Mouse (Mus musculus): ENCODE data around the gene Sidt1. TPM values are rescaled to one million over a fixed set of nuclear protein-coding genes. Genes with fewer than 3 reads are reported as not detected.

Gene Sidt1
- polyA plus RNA-seq, 1 experiment: not detected

DNA sequence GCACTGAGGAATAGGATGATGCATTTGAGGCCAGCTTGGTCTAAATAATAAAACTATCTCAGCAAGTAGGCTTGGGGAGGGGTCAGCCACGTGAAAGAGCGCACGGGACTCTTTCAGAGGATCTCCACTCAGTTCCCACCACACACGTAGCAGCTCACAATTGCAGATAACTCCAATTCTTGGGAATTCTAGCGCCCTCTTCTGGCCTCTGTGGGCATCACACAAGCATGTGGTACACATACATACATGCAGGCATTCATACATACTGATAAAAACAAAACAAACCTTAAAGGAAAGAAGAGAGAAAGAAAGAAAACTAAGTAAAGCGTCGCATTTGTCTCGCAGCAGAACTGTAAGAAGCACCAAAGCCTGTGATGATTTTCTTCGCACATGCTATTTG, 2.3 kb downstream of the Sidt1 start:
- TF ChIP-seq GATA1 (IDR thresholded peaks at IDR 0.05; ENCODE audit: low read length): no peak

GRCm38 (mm10) chr16:44328644-44329043, 4.4 kb downstream of the Sidt1 start:
- TF ChIP-seq GATA1 (IDR thresholded peaks at IDR 0.05; ENCODE audit: low read length): no peak

DNA sequence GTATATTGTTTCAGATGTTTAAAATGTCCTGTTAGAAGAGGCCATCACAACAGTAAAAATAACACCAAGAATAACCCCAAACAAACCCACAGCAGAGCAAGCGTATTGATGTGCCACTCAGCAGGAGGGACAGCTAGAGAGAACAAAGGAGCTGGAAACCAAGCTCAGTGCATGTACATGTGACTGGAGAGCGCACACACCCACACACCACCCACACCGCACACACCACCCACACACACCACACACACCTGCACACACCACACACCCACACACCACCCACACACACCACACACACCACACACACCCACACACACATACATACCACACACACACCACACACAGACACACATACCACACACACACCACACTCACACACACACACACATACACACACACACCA, 12.8 kb downstream of the Sidt1 start:
- no peak for TF ChIP-seq GATA1 (IDR thresholded peaks at IDR 0.05; ENCODE audit: low read length)

GRCm38 (mm10) chr16:44316350-44316749, 16.6 kb downstream of the Sidt1 start:
- no peak for TF ChIP-seq GATA1 (IDR thresholded peaks at IDR 0.05; ENCODE audit: low read length)

GRCm38 (mm10) chr16:44313422-44313821, 19.6 kb downstream of the Sidt1 start:
- TF ChIP-seq GATA1 (IDR thresholded peaks at IDR 0.05; ENCODE audit: low read length): peak; percentile 74

GRCm38 (mm10) chr16:44305606-44306005, 27.4 kb downstream of the Sidt1 start:
- no peak for TF ChIP-seq GATA1 (IDR thresholded peaks at IDR 0.05; ENCODE audit: low read length)

DNA sequence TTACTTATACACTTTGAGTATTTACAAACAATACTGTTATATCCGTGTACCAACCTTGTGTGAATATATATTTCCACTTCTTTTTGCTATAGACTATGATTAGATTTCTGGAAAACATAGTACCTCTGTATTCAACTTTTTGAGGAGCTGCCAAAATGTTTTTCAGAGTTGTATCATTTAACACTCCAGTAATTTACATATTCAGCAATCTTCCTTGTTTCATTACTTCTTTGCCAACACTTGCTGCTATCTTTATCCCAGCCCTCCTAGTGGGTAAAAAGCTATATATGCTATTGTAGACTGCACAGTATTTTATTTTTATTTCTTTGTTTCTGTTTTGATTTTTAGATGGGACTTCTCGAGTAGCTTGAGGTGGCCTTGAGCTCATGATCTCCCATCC, 29.2 kb downstream of the Sidt1 start:
- no peak for TF ChIP-seq GATA1 (IDR thresholded peaks at IDR 0.05; ENCODE audit: low read length)

DNA sequence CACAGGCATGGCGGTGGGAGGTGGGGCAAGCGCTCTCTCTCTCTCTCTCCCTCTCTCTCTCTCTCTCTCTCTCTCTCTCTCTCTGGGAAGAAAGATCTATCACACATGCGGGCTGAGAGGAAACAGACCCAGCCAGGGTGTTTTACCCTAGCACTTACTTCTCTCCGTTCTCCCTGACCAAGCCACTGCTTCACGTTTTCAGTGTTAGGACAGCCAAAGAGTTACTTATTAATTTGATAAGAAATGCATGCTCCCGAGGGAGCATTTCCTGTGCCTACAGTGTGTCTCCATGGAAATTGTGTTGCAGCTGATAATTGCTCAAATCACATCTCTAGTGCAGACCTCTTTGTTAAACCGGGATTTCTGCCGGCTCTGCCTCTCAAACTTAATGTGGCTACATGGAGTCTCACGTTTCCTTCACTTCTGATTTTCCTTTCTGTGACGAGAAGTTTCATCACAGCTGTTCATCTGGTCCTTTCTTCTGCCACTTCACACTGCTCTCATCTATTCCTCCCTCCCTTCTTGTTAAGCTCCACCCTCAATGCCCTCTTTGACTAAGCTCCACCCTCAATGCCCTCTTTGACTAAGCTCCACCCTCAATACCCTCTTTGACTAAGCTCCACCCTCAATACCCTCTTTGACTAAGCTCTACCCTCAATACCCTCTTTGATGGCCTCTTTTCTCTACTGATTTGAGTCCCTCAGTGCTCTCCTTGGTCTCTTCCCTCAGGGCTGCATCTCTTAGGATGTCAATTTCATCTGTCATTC, 30.7 kb downstream of the Sidt1 start:
- TF ChIP-seq GATA1 (IDR thresholded peaks at IDR 0.05; ENCODE audit: low read length): no peak

GRCm38 (mm10) chr16:44299438-44300093, 33.4 kb downstream of the Sidt1 start:
- TF ChIP-seq GATA1 (IDR thresholded peaks at IDR 0.05; ENCODE audit: low read length): no peak

GRCm38 (mm10) chr16:44293960-44294359, 39.0 kb downstream of the Sidt1 start:
- TF ChIP-seq GATA1 (IDR thresholded peaks at IDR 0.05; ENCODE audit: low read length): no peak

DNA sequence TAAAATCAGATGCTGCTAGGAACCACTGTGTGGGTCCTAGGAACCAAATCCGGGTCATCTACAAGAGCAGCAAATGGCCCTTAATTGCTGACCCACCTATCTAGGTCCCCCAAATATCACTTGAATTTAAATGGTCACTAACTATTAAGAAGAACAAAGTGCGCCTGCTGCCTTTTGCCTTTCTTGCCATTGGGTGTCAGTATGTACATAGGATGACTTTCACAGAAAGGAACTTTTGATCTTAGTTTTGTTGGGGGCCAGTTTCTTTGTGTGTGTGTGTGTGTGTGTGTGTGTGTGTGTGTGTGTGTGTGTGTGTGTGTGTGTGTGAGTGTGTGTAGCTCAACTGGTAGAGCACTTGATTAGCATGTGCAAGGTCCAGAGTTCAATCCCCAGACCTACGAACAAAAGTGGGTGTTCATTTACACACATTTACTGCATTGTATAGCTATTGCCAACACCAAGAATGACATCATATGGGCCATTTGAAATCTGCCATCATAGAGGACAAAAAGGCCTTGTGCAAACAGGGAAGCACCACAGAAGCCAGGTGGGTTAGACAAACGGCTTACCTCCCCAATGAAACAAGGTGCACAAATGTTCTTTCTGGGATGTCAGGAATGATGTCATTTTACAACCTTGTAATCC, 43.9 kb downstream of the Sidt1 start:
- TF ChIP-seq GATA1 (IDR thresholded peaks at IDR 0.05; ENCODE audit: low read length): no peak

- no peak for TF ChIP-seq GATA1 (IDR thresholded peaks at IDR 0.05; ENCODE audit: low read length)
Observed at GRCm38 (mm10) chr16:44287356-44287950, 45.5 kb downstream of the Sidt1 start.

DNA sequence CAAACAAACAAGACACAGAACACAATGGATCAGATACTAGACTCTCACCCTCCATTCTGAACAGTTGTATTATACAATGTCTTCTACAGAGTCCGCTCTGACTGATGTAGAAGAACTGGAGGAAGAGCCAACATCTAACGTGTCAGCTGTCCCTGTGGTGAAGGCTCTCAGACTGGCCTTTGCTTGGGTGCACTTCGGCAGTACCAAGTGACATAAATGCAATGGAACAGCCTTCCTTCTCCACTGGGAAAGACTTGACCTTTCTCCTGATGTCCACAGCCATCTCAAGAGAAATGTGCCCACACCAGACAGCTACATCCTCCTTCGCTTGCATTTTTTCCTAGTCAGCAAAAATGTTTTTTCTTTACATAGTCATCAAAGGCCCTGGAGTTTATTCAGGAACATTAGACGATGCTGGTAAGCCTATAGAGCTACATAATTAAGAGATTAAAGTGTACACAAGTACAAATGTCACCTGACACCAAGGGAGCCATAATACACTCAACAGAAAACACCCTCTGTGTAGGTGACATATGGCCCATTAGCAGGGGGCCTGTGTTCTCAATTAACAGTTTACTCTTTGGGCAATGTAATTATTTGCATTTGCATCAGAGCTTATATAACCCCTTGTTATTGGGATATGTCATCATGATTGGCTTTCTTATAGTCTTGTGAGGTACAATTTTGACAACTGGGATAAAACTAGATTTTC, 50.2 kb downstream of the Sidt1 start:
- TF ChIP-seq GATA1 (IDR thresholded peaks at IDR 0.05; ENCODE audit: low read length): no peak

DNA sequence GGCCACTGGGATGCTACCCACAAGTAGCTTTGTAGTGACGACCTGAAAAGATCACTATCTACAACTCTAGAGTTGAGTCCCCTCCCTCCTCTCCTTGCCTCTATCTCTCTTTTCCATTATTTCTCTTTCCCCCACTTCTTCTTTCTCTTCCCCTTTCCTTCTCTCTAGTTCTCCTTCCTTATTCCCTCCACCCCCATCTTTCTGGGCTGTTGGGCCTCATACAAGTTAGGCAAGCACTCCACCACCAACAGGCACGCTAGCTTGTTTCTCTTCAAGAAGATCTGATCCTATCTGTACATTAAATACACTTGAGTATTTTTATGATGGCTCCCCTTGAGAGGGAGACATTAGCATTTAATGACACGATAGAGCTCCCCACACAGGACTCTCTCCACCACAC, 51.0 kb downstream of the Sidt1 start:
- no peak for TF ChIP-seq GATA1 (IDR thresholded peaks at IDR 0.05; ENCODE audit: low read length)

DNA sequence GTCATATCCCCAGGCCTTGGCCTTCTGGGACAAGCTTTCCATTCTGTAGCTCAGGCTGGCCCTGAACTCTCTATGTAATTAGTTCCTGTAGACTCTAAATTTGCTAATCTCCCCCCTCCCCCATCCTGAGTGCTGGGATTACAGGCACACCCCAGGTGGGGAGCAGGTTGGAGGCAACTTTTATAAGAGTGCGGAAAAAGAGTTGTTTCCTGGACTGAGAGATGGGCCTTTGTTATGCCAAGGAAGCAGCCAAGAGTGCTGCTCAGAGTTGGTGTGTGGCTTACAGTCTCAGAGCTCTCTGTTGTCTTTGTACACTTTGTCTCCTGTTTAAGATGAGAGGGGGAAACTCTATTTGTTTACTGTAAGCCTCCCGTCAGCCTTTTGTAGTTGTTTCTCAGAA, 52.2 kb downstream of the Sidt1 start:
- no peak for TF ChIP-seq GATA1 (IDR thresholded peaks at IDR 0.05; ENCODE audit: low read length)

DNA sequence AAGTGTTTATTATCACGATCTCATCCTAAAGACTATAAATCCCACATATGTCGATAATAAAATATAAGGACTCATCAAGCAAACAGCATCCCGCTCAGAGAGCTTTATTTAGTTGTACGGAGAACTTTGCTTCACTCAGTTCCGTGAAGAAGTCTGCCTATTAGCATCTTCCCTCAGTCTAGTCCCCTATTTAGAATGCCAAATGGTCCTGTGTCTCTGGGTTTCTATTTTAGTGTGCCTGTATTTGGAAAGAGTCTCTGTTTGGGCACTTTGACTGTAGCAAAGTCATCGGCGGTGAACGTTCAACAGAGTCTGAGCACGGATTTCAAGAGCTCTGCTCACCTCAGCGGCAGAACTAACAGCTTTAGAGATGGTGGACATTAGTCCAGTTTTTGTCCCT, 55.8 kb downstream of the Sidt1 start:
- no peak for TF ChIP-seq GATA1 (IDR thresholded peaks at IDR 0.05; ENCODE audit: low read length)
